Mouse (Mus musculus) MEL (cell line): ENCODE results near the gene Angptl6.

Experiments
- CHD2 ChIP-seq: IDR thresholded peaks from 2 replicates; pipeline ENCODE4 v1.6.1; 2011; ENCODE audit warnings: low read length, improper control_type of control experiment
- CTCF ChIP-seq, 3 experiments: IDR thresholded peaks in 2 of 3; conservative IDR thresholded peaks in 1 of 3; 2 replicates each; pipeline ENCODE4 v1.5.1; 2011 to 2012; ENCODE audit warnings: low read length in 3 of 3, low read depth in 2 of 3, mild to moderate bottlenecking in 2 of 3, improper control_type of control experiment in 1 of 3, inconsistent platforms in 1 of 3, mixed read lengths in 1 of 3, moderate library complexity in 1 of 3; ENCODE audit not compliant: control insufficient read depth in 1 of 3, insufficient read depth in 1 of 3, poor library complexity in 1 of 3, severe bottlenecking in 1 of 3
- GATA1 ChIP-seq: IDR thresholded peaks from 2 replicates; pipeline ENCODE4 v1.6.1; 2011; ENCODE audit warnings: low read depth, low read length, improper control_type of control experiment
- KAT2A ChIP-seq: conservative IDR thresholded peaks from 2 replicates; pipeline ENCODE4 v1.6.1; 2012; ENCODE audit warnings: low read depth, low read length, improper control_type of control experiment, inconsistent platforms
- MAX ChIP-seq: IDR thresholded peaks from 2 replicates; pipeline ENCODE4 v1.6.1; 2011; ENCODE audit warnings: low read length, improper control_type of control experiment
- MEF2A ChIP-seq: IDR thresholded peaks from 2 replicates; pipeline ENCODE4 v1.6.1; 2014; ENCODE audit warnings: low read depth, mild to moderate bottlenecking, inconsistent platforms, low read length, improper control_type of control experiment; ENCODE audit not compliant: poor library complexity, insufficient replicate concordance, severe bottlenecking; ENCODE audit errors: extremely low read depth
- MYB ChIP-seq: IDR thresholded peaks from 2 replicates; pipeline ENCODE4 v1.6.1; 2011; ENCODE audit warnings: mild to moderate bottlenecking, low read depth, low read length, improper control_type of control experiment
- SMC3 ChIP-seq: IDR thresholded peaks from 2 replicates; pipeline ENCODE4 v1.6.1; 2011; ENCODE audit warnings: low read depth, low read length, improper control_type of control experiment
- TAL1 ChIP-seq: IDR thresholded peaks from 2 replicates; pipeline ENCODE4 v1.6.1; 2012; ENCODE audit warnings: mild to moderate bottlenecking, inconsistent platforms, low read length, moderate library complexity, mixed read lengths

GRCm38 (mm10) chr9:20901466-20902173 is 22.1 kb upstream of the Angptl6 start:
- no peak for TF ChIP-seq CHD2
- no peak for TF ChIP-seq MYB
- no peak for TF ChIP-seq MEF2A
- no peak for TF ChIP-seq TAL1
- peak in 1 of 3 experiments; percentile 95; a peak in 2 of 6 replicates for TF ChIP-seq CTCF (IDR thresholded peaks at IDR 0.05 in 2 of 3, conservative IDR thresholded peaks at IDR 0.05 in 1 of 3; ENCODE audit: control insufficient read depth in 1 of 3, insufficient read depth in 1 of 3, low read depth in 2 of 3, low read length in 3 of 3, poor library complexity in 1 of 3, severe bottlenecking in 1 of 3)
- no peak for TF ChIP-seq KAT2A
- no peak for TF ChIP-seq GATA1
- TF ChIP-seq SMC3 = no peak
- TF ChIP-seq MAX = no peak
